Mouse (Mus musculus) midbrain, embryonic 11.5 days (tissue): ENCODE measurements around the gene Tcf12. TPM values are rescaled to one million over a fixed set of nuclear protein-coding genes. Genes with fewer than 3 reads are reported as not detected.

Source experiments
- ATAC-seq: fragments of 200-750 bp; cut with Nextera tagmentation; 2 replicates; pipeline ENCODE4 v1.8.0; 2017; ENCODE audit warnings: moderate TSS enrichment, moderate library complexity; ENCODE audit not compliant: low FRiP score
- DNase-seq: peaks from one replicate; pipeline ENCODE4 v3.0.0; 2015; ENCODE audit warnings: low spot score; ENCODE audit errors: missing footprints
- H3K27ac ChIP-seq: fragments of 300-500 bp; sonication (generic); 2 replicates; pipeline ENCODE4 v1.5.1; 2014; ENCODE audit warnings: low read depth, low read length
- H3K27me3 ChIP-seq: fragments of 300-500 bp; sonication (generic); 2 replicates; pipeline ENCODE4 v1.6.1; 2014; ENCODE audit warnings: mild to moderate bottlenecking, low read length, moderate library complexity, mixed read lengths; ENCODE audit not compliant: control insufficient read depth, insufficient read depth
- H3K36me3 ChIP-seq: fragments of 300-500 bp; sonication (generic); 2 replicates; pipeline ENCODE4 v1.6.1; 2014; ENCODE audit warnings: mild to moderate bottlenecking, low read length, moderate library complexity, mixed read lengths; ENCODE audit not compliant: control insufficient read depth, insufficient read depth
- H3K4me1 ChIP-seq: fragments of 300-500 bp; sonication (generic); 2 replicates; pipeline ENCODE4 v1.6.1; 2014; ENCODE audit warnings: low read length; ENCODE audit not compliant: control insufficient read depth, insufficient read depth
- H3K4me2 ChIP-seq: fragments of 300-500 bp; sonication (generic); 2 replicates; pipeline ENCODE4 v1.6.1; 2014; ENCODE audit warnings: mild to moderate bottlenecking, moderate library complexity
- H3K4me3 ChIP-seq: fragments of 300-500 bp; sonication (generic); 2 replicates; pipeline ENCODE4 v1.5.1; 2014; ENCODE audit warnings: low read depth, low read length
- H3K9ac ChIP-seq: fragments of 300-500 bp; sonication (generic); 2 replicates; pipeline ENCODE4 v1.6.1; 2014; ENCODE audit warnings: low read length
- H3K9me3 ChIP-seq: fragments of 300-500 bp; sonication (generic); 2 replicates; pipeline ENCODE4 v1.6.1; 2016; ENCODE audit warnings: low read length; ENCODE audit not compliant: control insufficient read depth
- WGBS: fragments of 180-500 bp; shearing (Covaris S2); extraction: QIAGEN DNeasy Blood & Tissue Kit; methylation state at CpG from one replicate; pipeline ENCODE4 v1.1.7; 2014; 5-methylcytosine and 5-hydroxymethylcytosine counted together
- polyA plus RNA-seq: library from polyadenylated mRNA; unstranded; fragments of >200 nt; fragmentation: Nextera tagmentation; extraction: Ambion mirVana; gene quantifications from 2 replicates; pipeline ENCODE4 v1.2.1, GENCODE M21; 2014

Tcf12 gene
- polyA plus RNA-seq, 1 experiment from 2014 or later: 211 TPM

DNA sequence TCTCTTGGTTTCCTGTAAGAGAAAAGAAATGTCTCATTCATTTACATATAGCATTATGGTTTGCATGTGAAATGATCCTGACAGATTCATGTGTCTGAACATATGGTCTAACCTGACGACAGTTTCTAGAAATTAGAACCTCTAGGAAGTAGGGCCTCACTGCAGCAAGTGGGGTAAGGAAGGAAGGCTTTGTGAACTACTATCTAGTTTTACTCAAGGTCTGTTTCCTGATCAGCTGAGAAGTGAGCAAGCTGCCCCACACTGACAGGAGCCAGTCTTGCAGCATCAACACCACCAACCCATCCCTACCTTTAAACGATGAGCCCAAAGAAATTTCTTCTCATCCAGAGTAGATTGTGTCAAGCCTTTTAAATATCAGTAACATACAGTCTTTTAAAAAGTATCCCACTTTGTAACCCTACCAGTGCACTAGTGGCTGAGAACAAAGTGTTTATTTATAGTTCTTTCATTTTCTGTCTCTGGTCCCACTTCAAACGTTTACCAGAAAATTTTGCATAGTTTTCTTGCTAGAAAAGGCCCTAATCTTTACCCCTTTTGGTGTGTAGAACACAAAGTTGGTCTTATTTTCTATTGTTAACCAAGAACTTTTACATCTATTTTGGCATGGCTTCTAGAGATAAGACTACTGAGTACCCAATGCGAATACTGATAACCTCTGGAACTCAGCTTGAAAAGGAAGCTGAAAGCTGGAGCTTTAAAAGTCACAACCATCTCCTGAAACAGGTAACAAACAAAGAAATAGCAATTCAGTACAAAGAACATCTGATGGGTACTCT lies 96.9 kb downstream of the Tcf12 start:
- H3K27ac ChIP-seq: no peak overlapping the region
- DNase-seq: no peak
- H3K4me3 ChIP-seq: no peak overlapping the region
- no peak overlapping the region for H3K9ac ChIP-seq
- ATAC-seq: no peak
- WGBS: 88% methylated on average over 4 of the region's 4 CpGs
- H3K4me2 ChIP-seq: no peak overlapping the region
- H3K4me1 ChIP-seq: no peaks in the 10 kb centered on the region; the same call in 1 of the 2 replicates
- H3K9me3 ChIP-seq: no peaks in the 10 kb centered on the region
- H3K36me3 ChIP-seq: no peaks in the 10 kb centered on the region
- no peaks in the 10 kb centered on the region for H3K27me3 ChIP-seq

DNA sequence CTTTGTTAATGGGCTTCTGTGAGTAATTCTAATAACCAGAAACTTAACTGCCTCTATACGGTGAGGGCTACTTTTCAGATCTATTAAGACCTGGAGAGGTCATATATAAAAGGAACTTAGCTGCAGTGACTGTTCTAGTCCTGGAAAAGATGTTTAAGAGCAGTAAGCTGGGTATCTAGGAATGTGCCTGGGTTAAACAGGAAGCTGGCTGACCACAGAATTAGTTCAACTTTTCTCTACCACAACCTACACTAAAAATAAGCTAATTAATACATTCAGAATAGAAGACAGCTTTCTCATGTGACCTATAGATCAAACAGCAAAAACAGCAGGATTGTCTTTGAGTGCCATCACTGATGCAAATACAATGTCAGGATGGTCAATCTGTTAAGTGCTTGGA lies 98.1 kb downstream of the Tcf12 start:
- Histone ChIP-seq H3K27me3 (no peaks in the 10 kb centered on the region), H3K27ac (no peak overlapping the region), H3K4me2 (no peak overlapping the region), H3K9me3 (no peaks in the 10 kb centered on the region), H3K4me1 (no peaks in the 10 kb centered on the region), H3K36me3 (no peaks in the 10 kb centered on the region), H3K4me3 (no peak overlapping the region), H3K9ac (no peak overlapping the region)
- no peak for DNase-seq
- WGBS: 93% methylated on average over 1 of the region's 1 CpGs
- no peak for ATAC-seq

DNA sequence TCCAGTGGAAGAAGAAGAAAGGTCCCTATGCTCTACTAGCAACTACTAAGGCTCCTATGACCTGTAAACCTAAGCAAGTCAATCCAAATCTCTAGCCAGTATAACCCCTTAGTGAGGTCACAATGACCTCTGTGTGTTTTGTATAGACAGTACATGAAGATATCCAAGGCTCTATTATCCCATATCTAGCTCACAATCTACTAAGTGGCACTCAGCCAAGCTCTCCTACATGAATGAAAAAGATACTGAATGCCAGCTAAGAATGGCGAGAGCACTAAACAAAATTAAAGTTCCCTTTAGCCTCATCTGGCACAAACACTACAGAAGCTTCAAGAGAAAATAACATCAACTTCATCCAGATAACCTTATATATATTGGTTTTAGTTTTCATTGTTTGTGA lies 103.0 kb downstream of the Tcf12 start:
- no peaks in the 10 kb centered on the region for H3K9me3 ChIP-seq
- WGBS: 98% methylated on average over 1 of the region's 1 CpGs
- no peak for ATAC-seq

DNA sequence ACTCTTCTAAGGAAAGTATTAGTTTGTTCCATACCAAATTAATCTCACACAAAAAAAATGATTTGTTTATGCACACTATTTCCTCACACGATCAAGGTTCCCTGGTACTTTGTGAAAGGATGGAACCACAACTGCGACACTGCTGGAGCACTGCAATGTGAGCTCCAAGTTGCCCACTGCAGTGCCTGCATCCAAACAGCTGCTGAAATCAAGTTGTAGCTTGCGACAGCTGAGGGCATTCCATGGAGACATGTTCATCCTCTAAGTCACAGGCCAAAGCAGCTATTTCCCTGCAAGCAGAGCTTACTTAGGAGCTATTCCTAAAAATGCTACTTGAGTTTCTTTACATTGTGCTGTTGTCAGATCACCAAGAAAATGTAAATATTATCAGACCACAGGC lies 120.5 kb downstream of the Tcf12 start:
- Histone ChIP-seq H3K4me1 (no peaks in the 10 kb centered on the region), H3K36me3 (no peaks in the 10 kb centered on the region), H3K27ac (no peak overlapping the region), H3K9ac (no peak overlapping the region), H3K9me3 (no peaks in the 10 kb centered on the region), H3K4me2 (no peak overlapping the region), H3K27me3 (no peaks in the 10 kb centered on the region), H3K4me3 (no peak overlapping the region)
- DNase-seq (no peak), ATAC-seq (no peak)
- WGBS: 90% methylated on average over 3 of the region's 3 CpGs

More for the DNA sequence above, 103.0 kb downstream of the Tcf12 start:
- Histone ChIP-seq H3K27me3 (no peaks in the 10 kb centered on the region), H3K4me1 (no peaks in the 10 kb centered on the region), H3K4me3 (no peak overlapping the region), H3K27ac (no peak overlapping the region), H3K36me3 (no peaks in the 10 kb centered on the region), H3K4me2 (no peak overlapping the region), H3K9ac (no peak overlapping the region)
- no peak for DNase-seq

DNA sequence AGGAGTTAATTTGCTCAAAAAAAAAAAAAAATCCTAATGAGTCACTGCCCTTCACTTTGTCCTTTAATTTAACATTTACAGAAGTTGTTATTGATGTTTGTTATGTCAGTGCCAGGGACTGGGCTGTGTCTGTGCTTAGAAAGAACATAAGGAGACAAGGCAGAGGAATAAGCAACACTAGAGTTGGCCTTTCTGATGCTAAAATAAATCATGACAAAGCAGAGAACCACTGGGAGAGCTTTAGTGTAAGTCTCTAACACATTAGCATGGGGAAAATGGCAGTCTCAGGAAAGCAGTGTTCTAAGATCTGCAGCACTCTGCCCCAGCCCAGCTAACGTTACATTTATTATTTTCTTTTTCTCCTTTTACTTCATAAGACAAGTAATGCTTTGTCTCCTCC lies 121.3 kb downstream of the Tcf12 start:
- 76% methylated on average over 1 of the region's 1 CpGs for WGBS
- no peaks in the 10 kb centered on the region for H3K27me3 ChIP-seq

DNA sequence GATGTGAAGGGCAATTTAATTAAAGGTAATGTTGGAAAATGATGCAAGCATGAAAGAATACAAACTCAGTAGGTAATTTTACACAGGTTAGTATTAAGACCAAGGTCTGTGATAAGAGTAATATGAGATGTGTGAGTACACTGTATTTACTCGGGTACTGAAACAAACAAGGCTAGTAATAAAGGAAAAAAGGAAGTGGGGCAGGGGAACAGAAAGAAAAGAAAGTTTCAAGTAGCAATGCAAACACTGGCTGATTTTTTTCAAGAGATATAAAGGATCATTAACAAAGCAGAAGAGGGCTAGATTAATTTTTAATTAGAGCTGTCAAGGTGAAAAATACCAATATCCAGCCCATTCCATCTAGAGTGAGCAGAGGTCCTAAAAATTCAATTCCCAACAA lies 122.0 kb downstream of the Tcf12 start:
- H3K27me3 ChIP-seq: no peaks in the 10 kb centered on the region
- H3K27ac ChIP-seq: no peak overlapping the region
- no peak overlapping the region for H3K4me3 ChIP-seq
- H3K36me3 ChIP-seq: no peaks in the 10 kb centered on the region
- H3K4me2 ChIP-seq: no peak overlapping the region
- ATAC-seq: no peak
- no peaks in the 10 kb centered on the region for H3K4me1 ChIP-seq
- no peak overlapping the region for H3K9ac ChIP-seq
- no peaks in the 10 kb centered on the region for H3K9me3 ChIP-seq
- DNase-seq: no peak
- 81% methylated on average over 1 of the region's 1 CpGs for WGBS

More for the DNA sequence above, 121.3 kb downstream of the Tcf12 start:
- Histone ChIP-seq H3K36me3 (no peaks in the 10 kb centered on the region), H3K9me3 (no peaks in the 10 kb centered on the region), H3K9ac (no peak overlapping the region), H3K4me1 (no peaks in the 10 kb centered on the region), H3K27ac (no peak overlapping the region), H3K4me2 (no peak overlapping the region), H3K4me3 (no peak overlapping the region)
- ATAC-seq (no peak), DNase-seq (no peak)

DNA sequence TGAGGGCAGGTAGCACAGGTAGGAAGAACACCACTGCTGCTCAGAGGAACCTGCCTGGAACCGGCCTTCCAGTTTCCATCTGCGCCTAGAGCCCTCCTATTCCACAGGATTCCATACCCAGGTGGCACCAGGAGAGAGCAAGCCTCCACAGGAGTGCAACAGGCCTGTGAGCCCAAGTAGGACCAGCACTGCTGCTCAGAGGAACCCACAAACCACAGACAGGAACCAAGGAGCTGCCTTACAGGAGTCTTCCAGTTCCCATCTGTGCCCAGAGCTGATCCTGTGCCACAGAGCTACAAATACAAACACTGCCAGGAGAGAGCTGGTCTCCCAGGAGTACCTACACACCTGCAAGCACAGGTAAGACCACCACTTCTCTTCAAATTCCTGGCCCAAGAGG lies 125.0 kb downstream of the Tcf12 start:
- no peaks in the 10 kb centered on the region for H3K27me3 ChIP-seq
- DNase-seq (no peak), ATAC-seq (no peak)
- no peaks in the 10 kb centered on the region for H3K9me3 ChIP-seq
- no peaks in the 10 kb centered on the region for H3K36me3 ChIP-seq
- H3K27ac ChIP-seq: no peak overlapping the region
- H3K4me3 ChIP-seq: no peak overlapping the region
- H3K4me2 ChIP-seq: no peak overlapping the region
- no peaks in the 10 kb centered on the region for H3K4me1 ChIP-seq
- 97% methylated on average over 2 of the region's 2 CpGs for WGBS
- no peak overlapping the region for H3K9ac ChIP-seq

DNA sequence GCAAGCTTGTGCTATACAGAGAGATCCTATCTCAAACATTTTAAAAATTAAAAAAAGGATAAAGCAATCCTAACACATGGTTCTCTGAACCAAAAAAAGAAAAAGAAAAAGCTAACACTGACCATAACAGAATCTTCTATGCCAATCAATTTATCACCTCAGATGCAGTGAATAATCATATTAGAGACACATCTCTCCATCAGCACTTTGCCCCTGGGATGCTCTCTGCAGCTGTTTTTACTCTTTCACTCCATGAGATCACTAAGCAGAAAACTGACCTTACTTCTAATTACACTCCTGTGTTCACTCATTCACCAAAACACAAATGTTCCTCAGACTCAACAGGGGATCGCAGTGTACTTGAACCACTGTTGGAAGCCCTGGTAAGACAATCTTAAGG lies 128.8 kb downstream of the Tcf12 start:
- H3K4me3 ChIP-seq: no peak overlapping the region
- no peaks in the 10 kb centered on the region for H3K4me1 ChIP-seq
- DNase-seq (no peak), ATAC-seq (no peak)
- no peaks in the 10 kb centered on the region for H3K27me3 ChIP-seq
- H3K9ac ChIP-seq: no peak overlapping the region
- H3K36me3 ChIP-seq: no peaks in the 10 kb centered on the region
- no peak overlapping the region for H3K27ac ChIP-seq
- WGBS: 92% methylated on average over 1 of the region's 1 CpGs
- no peaks in the 10 kb centered on the region for H3K9me3 ChIP-seq
- H3K4me2 ChIP-seq: no peak overlapping the region

DNA sequence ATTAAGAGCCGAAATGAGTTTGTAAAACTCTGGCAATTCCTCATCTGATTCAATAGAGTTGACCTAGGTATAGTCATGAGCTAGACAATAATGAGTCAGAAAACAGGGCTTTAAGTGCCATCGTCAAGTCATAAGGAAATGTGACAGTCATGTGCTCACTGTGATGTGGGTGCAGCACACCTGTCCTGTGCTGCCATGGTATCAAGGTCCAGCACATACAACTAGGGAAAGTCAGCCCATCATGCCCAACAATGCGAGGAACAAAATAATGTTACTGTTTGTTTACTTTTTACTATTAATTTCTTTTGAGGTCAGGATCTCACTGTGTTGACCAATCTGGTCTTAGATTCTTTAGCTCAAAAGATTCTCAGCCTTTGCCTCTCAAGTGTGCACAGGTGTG lies 130.6 kb downstream of the Tcf12 start:
- peaks cover 8% of the 10 kb centered on the region for H3K4me1 ChIP-seq
- no peak overlapping the region for H3K27ac ChIP-seq
- H3K36me3 ChIP-seq: no peaks in the 10 kb centered on the region
- H3K9me3 ChIP-seq: no peaks in the 10 kb centered on the region
- no peak overlapping the region for H3K4me2 ChIP-seq
- WGBS: 98% methylated on average over 3 of the region's 3 CpGs
- no peak for ATAC-seq
- no peak overlapping the region for H3K4me3 ChIP-seq
- DNase-seq: peak; percentile 70
- no peak overlapping the region for H3K9ac ChIP-seq
- no peaks in the 10 kb centered on the region for H3K27me3 ChIP-seq
